Mouse (Mus musculus) hindbrain, embryonic 10.5 days (tissue): Measurements from ENCODE around the gene Bri3. TPM values are rescaled to one million over a fixed set of nuclear protein-coding genes. Genes with fewer than 3 reads are reported as not detected.
"Not testable (repeated sequence)": the region's sequence is repeated elsewhere in the genome, so short reads cannot be mapped to it uniquely, and the experiment has no call there.

ENCODE experiments used
- DNase-seq: peaks from one replicate; pipeline ENCODE4 v3.0.0-alpha.2; 2017; ENCODE audit warnings: low spot score
- H3K27ac ChIP-seq: fragments of 300-500 bp; sonication (generic); 2 replicates; pipeline ENCODE4 v1.5.1; 2016; ENCODE audit warnings: mild to moderate bottlenecking, moderate library complexity
- H3K27me3 ChIP-seq: fragments of 300-500 bp; sonication (generic); 2 replicates; pipeline ENCODE4 v1.6.1; 2016; ENCODE audit warnings: mild to moderate bottlenecking; ENCODE audit not compliant: poor library complexity, insufficient read depth, severe bottlenecking
- H3K36me3 ChIP-seq: fragments of 300-500 bp; sonication (generic); 2 replicates; pipeline ENCODE4 v1.6.1; 2016; ENCODE audit warnings: mild to moderate bottlenecking, moderate library complexity
- H3K4me1 ChIP-seq: fragments of 300-500 bp; sonication (generic); replicated peaks from 2 replicates; pipeline ENCODE4 v1.6.1; 2016; ENCODE audit warnings: mild to moderate bottlenecking
- H3K4me3 ChIP-seq: fragments of 300-500 bp; sonication (generic); 2 replicates; pipeline ENCODE4 v1.5.1; 2016; ENCODE audit warnings: mild to moderate bottlenecking, moderate library complexity
- H3K9me3 ChIP-seq: fragments of 300-500 bp; sonication (generic); 2 replicates; pipeline ENCODE4 v1.6.1; 2016; ENCODE audit warnings: mild to moderate bottlenecking, moderate library complexity
- WGBS: fragments of 180-500 bp; shearing (Covaris S2); methylation state at CpG from one replicate; pipeline ENCODE4 v1.1.7; 2016; 5-methylcytosine and 5-hydroxymethylcytosine counted together
- polyA plus RNA-seq: library from polyadenylated mRNA; unstranded; fragments of >200 nt; fragmentation: Nextera tagmentation; extraction: Ambion mirVana; gene quantifications from 2 replicates; pipeline ENCODE4 v1.2.1, GENCODE M21; 2016

Gene Bri3
- polyA plus RNA-seq, 1 experiment from 2014 or later, result 157 TPM

GRCm38 (mm10) chr5:144360346-144360745 is 116.1 kb downstream of the Bri3 start:
- no peak overlapping the region for H3K27ac ChIP-seq
- H3K4me1 ChIP-seq, result peaks cover 21% of the 10 kb centered on the region
- H3K4me3 ChIP-seq, result no peak overlapping the region
- H3K27me3 ChIP-seq, result peaks cover 29% of the 10 kb centered on the region
- no peak for DNase-seq
- no peaks in the 10 kb centered on the region for H3K9me3 ChIP-seq
- 60% methylated on average over 6 of the region's 6 CpGs for WGBS
- H3K36me3 ChIP-seq, result no peaks in the 10 kb centered on the region

DNA sequence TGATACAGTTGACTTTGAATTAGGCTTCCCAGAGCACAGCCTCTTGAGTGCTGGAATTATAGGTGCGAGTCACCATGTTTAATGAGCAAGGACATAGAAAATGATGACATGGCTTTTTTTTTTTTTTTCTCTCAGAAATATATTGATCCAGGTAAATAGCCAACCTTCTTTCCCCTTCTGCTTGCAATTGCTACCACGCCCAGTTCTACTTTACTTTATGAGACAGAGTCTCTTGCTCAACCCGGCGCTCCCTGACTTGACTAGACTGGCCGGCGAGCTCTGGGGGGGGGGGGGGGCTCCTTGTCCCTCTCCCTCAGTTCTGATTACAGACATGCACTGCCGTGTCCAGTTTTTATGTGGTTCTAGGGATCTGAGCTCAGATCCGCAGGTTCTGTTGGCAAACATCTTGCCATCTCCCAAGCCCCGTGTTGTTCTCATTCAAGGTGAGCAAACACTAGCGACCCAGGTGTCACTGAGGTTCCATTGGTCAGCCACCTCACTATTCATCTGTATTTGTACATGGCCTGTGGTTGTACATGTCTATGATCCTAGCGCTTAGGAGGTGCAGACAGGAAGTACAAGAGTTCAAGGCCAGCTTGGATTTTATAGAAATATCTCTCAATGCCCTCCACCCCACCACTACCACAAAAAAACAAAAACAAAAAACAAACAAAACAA is 120.6 kb downstream of the Bri3 start:
- peaks cover under 1% of the 10 kb centered on the region for H3K27me3 ChIP-seq
- no peak overlapping the region for H3K4me3 ChIP-seq
- WGBS, result 92% methylated on average over 11 of the region's 11 CpGs
- no peaks in the 10 kb centered on the region for H3K36me3 ChIP-seq
- DNase-seq, result no peak
- H3K4me1 ChIP-seq, result no peaks in the 10 kb centered on the region
- no peaks in the 10 kb centered on the region for H3K9me3 ChIP-seq
- no peak overlapping the region for H3K27ac ChIP-seq

DNA sequence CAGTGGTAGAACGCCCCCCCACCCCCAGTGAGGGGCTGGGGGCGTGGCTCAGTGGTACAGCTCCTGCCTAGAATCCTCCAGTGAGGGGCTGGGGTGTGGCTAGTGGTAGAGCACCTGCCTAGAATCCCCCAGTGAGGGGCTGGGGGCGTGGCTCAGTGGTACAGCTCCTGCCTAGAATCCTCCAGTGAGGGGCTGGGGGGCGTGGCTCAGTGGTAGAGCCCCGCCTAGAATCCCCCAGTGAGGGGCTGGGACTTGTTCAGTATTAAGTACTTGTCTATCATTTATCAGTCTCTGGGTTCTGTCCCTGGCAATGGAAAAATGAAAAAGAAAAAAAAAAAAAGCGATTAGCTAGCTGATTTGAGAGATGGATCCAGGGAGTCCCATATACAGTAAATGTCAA is 122.3 kb downstream of the Bri3 start:
- H3K36me3 ChIP-seq, DNase-seq, H3K4me1 ChIP-seq, H3K9me3 ChIP-seq, H3K4me3 ChIP-seq, H3K27ac ChIP-seq, H3K27me3 ChIP-seq: not testable (repeated sequence)
- WGBS, result 80% methylated on average over 6 of the region's 6 CpGs

- H3K9me3 ChIP-seq, result no peaks in the 10 kb centered on the region
- WGBS, result 87% methylated on average over 9 of the region's 9 CpGs
- DNase-seq, result no peak
- H3K4me1 ChIP-seq, result peaks cover 8% of the 10 kb centered on the region
- no peaks in the 10 kb centered on the region for H3K27me3 ChIP-seq
- no peaks in the 10 kb centered on the region for H3K36me3 ChIP-seq
- H3K27ac ChIP-seq, result no peak overlapping the region
- H3K4me3 ChIP-seq, result no peak overlapping the region
These were observed 124.5 kb downstream of the Bri3 start for GRCm38 (mm10) chr5:144368661-144369205.

DNA sequence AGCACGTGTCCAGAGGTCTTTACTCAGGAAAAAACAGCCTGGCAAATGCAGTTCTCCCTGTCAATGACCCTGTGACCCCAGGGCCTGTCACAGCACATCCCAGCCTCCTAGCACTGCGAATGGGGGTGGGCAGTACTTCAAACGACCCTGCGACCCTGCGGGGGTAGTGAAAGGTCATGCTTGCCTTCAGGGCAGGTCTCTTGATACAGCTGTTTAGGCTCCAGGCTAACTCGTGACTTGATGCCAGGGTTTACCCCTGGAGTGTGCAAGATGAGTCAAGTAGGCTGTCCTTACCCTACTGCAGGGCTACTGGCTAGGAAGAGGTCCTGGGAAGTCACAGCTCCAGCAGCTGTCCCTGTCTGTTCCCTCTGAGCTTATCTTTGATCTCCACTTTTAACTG is 126.7 kb downstream of the Bri3 start:
- no peaks in the 10 kb centered on the region for H3K27me3 ChIP-seq
- H3K36me3 ChIP-seq, result no peaks in the 10 kb centered on the region
- H3K4me3 ChIP-seq, result no peak overlapping the region
- WGBS, result 5% methylated on average over 6 of the region's 6 CpGs
- no peak overlapping the region for H3K27ac ChIP-seq
- H3K9me3 ChIP-seq, result no peaks in the 10 kb centered on the region
- DNase-seq, result peak; percentile 63
- peaks cover 8% of the 10 kb centered on the region for H3K4me1 ChIP-seq

- 62% methylated on average over 2 of the region's 2 CpGs for WGBS
- Histone ChIP-seq H3K27me3 (no peaks in the 10 kb centered on the region), H3K4me1 (peaks cover 8% of the 10 kb centered on the region), H3K4me3 (no peak overlapping the region), H3K9me3 (peaks cover under 1% of the 10 kb centered on the region; the same call in 1 of the 2 replicates), H3K27ac (no peak overlapping the region), H3K36me3 (no peaks in the 10 kb centered on the region)
- DNase-seq, result no peak
These were observed 127.9 kb downstream of the Bri3 start for GRCm38 (mm10) chr5:144372177-144372576.

DNA sequence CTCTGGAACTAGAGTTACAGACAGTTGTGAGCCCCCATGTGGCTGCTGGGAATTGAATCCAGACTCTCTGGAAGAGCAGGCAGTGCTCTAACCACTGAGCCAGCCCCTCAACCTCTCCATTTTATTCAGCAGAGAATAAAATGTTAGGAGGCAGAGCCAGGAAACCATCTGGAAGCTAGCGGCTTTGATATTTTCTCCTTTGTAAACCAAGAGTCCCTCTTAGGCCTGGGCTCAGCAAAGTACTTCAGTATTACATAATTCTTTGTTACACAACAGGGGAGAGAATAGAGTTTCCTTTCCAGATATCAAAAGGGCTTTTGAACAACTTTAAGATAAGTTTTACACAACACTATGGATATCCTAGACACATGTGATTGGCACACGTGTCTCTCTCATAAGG is 128.6 kb downstream of the Bri3 start:
- Histone ChIP-seq H3K27ac (no peak overlapping the region), H3K4me3 (no peak overlapping the region), H3K36me3 (no peaks in the 10 kb centered on the region), H3K4me1 (peaks cover 8% of the 10 kb centered on the region), H3K27me3 (no peaks in the 10 kb centered on the region), H3K9me3 (peaks cover 6% of the 10 kb centered on the region; the same call in 1 of the 2 replicates)
- 93% methylated on average over 2 of the region's 2 CpGs for whole genome bisulfite sequencing
- no peak for DNase-seq

GRCm38 (mm10) chr5:144379431-144379830 is 135.2 kb downstream of the Bri3 start:
- 92% methylated on average over 4 of the region's 4 CpGs for WGBS
- DNase-seq, result no peak
- H3K4me1 ChIP-seq, result no peaks in the 10 kb centered on the region

DNA sequence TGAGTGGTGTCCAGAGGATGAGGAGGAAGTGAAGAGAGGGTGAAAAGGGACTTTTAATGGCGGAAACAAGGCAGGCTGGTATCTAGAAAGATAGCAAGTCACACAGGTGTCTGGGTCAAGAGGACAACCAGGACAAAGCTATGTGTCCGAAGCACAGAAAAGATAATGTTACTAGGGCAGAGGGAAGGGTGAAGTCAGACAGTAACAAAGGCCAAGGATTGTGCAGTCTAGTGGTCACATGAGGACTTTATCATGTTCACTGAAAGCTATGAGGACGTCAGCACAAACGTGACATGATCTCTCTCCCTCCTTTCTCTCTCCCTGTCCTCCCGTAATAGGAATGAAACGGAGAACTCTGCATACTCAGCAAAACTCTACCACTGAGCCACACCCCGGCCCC is 136.5 kb downstream of the Bri3 start:
- no peaks in the 10 kb centered on the region for H3K4me1 ChIP-seq
- no peak overlapping the region for H3K4me3 ChIP-seq
- DNase-seq, result no peak
- WGBS, result 91% methylated on average over 7 of the region's 7 CpGs
- peaks cover 13% of the 10 kb centered on the region for H3K9me3 ChIP-seq
- no peaks in the 10 kb centered on the region for H3K27me3 ChIP-seq
- no peaks in the 10 kb centered on the region for H3K36me3 ChIP-seq
- H3K27ac ChIP-seq, result no peak overlapping the region

More at GRCm38 (mm10) chr5:144379431-144379830, 135.2 kb downstream of the Bri3 start:
- Histone ChIP-seq H3K36me3 (no peaks in the 10 kb centered on the region), H3K27me3 (no peaks in the 10 kb centered on the region), H3K27ac (no peak overlapping the region), H3K4me3 (no peak overlapping the region), H3K9me3 (peaks cover 8% of the 10 kb centered on the region; the same call in 1 of the 2 replicates)

DNA sequence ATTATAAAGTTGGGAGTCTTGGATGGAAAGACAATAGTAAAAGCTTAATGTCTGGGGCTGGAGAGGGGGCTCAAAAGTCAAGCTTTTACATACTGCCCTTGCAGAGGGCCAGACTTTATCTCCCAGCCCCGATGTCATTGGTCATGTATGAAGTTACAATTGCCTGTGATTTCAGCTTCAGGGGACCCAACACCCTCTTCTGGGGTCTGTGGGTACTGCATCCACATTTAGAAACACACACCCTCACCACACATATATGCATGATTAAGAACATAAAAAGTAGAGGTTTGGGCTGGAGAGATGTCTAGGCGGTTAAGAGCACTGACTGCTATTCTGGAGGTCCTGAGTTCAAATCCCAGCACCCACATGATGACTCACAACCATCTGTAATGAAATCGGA is 137.5 kb downstream of the Bri3 start:
- no peak for DNase-seq

DNA sequence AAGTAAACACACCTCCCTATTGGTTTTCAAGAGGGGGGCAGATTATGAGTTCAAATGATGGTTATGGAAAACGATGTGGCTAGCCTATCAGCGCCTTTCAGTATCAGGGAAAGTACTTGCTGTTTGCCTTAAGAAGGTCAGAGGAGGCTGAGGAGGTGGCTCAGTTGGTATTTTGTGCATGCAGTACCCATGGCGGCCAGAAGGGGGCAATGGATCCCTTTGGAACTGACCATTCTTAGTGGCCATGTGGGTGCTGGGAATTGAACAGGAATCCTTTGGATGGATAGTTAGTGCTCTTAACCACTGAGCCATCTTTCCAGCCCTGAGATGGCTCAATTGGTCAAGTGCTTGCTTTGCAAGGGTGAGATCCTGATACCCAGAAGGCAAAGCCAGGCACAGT is 139.7 kb downstream of the Bri3 start:
- Histone ChIP-seq H3K27me3 (no peaks in the 10 kb centered on the region), H3K4me3 (no peak overlapping the region), H3K4me1 (no peaks in the 10 kb centered on the region), H3K27ac (no peak overlapping the region), H3K9me3 (peaks cover 7% of the 10 kb centered on the region), H3K36me3 (no peaks in the 10 kb centered on the region)
- DNase-seq, result no peak
- WGBS, result 59% methylated on average over 3 of the region's 3 CpGs

More for the DNA sequence above, 137.5 kb downstream of the Bri3 start:
- WGBS, result 86% methylated on average over 3 of the region's 3 CpGs
- peaks cover 13% of the 10 kb centered on the region for H3K9me3 ChIP-seq
- H3K27ac ChIP-seq, result no peak overlapping the region
- H3K36me3 ChIP-seq, result no peaks in the 10 kb centered on the region
- H3K4me1 ChIP-seq, result no peaks in the 10 kb centered on the region
- no peak overlapping the region for H3K4me3 ChIP-seq
- H3K27me3 ChIP-seq, result no peaks in the 10 kb centered on the region

- 11% methylated on average over 6 of the region's 6 CpGs for WGBS
- Histone ChIP-seq H3K27ac (no peak overlapping the region), H3K36me3 (no peaks in the 10 kb centered on the region), H3K27me3 (no peaks in the 10 kb centered on the region), H3K4me3 (no peak overlapping the region), H3K9me3 (peaks cover 7% of the 10 kb centered on the region), H3K4me1 (no peaks in the 10 kb centered on the region)
- DNase-seq, result peak; percentile 60
These were observed 143.6 kb downstream of the Bri3 start for GRCm38 (mm10) chr5:144387851-144388250.

DNA sequence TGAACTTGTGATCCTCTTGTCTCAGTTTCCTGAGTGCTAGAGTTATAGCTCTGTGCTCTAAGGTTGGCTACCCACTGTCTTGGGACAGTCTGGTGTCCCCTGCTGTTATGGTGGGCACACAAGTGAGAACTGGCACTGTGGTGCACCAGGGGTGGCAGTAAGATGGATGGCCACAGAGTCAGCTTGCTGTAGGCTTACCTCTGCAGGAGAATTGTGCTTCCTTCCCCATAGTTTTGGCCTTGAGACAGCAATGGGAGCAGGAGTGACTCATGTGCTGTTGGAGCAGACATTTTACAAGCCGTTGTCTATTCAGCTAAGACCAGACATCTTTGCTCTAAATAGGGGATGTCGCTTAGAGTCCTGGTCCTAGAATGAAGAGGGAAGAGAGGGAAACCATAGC is 149.9 kb downstream of the Bri3 start:
- WGBS, result 93% methylated on average over 2 of the region's 2 CpGs
- Histone ChIP-seq H3K4me3 (no peak overlapping the region), H3K9me3 (peaks cover 7% of the 10 kb centered on the region; the same call in 1 of the 2 replicates), H3K27ac (no peak overlapping the region), H3K4me1 (no peaks in the 10 kb centered on the region), H3K36me3 (no peaks in the 10 kb centered on the region), H3K27me3 (no peaks in the 10 kb centered on the region)
- DNase-seq, result no peak
